Mouse (Mus musculus): ENCODE measurements around the gene Rnf224.

Gene Rnf224

GRCm38 (mm10) chr2:25255284-25255779 lies 18.7 kb upstream of the Rnf224 start, which contains the start of gene Tmem203:
Gene Tmem203 (plus strand): TSS chr2:25255439.
- DNase-seq (ENCODE audit: low spot score) = peak; percentile 96

DNA sequence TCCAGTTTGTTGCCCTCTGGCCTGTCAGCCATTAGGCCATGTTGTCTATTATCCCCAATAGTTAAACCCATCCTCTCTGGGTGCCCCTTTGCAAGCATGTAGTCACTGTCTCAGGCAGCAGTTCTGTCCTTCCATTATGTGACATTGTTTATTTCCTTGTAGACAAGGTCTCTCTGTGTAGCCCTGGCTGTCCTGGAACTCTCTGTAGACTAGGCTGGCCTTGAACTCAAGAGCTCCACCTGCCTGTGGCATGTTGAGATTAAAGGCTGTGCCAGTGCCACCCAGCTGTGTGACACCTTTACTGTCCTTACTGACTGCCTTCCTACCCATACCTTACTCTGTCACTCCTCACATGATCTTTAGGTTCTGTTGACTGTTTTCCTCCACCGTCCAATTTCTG lies 15.7 kb upstream of the Rnf224 start:
- DNase-seq (ENCODE audit: low spot score) = no peak

GRCm38 (mm10) chr2:25246183-25247072 lies 9.8 kb upstream of the Rnf224 start, which contains the start of gene AL732309.1:
Gene AL732309.1 (minus strand): TSS chr2:25246863.
- no peak for DNase-seq (ENCODE audit: low spot score)

- no peak for DNase-seq (ENCODE audit: low spot score)
Observed at GRCm38 (mm10) chr2:25244144-25244543, 7.6 kb upstream of the Rnf224 start.

- DNase-seq (ENCODE audit: low spot score) = no peak
Observed at GRCm38 (mm10) chr2:25243342-25243741, 6.8 kb upstream of the Rnf224 start.

GRCm38 (mm10) chr2:25242101-25242506 lies 5.5 kb upstream of the Rnf224 start, which contains the start of the genes Rnf208 and Cysrt1:
Gene Rnf208 (plus strand): TSS chr2:25242255.
Gene Cysrt1 (minus strand): TSS chr2:25242452.
- DNase-seq (ENCODE audit: low spot score) = peak; percentile 39

GRCm38 (mm10) chr2:25241438-25241775 lies 4.8 kb upstream of the Rnf224 start:
- DNase-seq (ENCODE audit: low spot score) = no peak

- DNase-seq (ENCODE audit: low spot score) = peak; percentile 87
Observed at GRCm38 (mm10) chr2:25240723-25241437, 4.3 kb upstream of the Rnf224 start.

GRCm38 (mm10) chr2:25240310-25240709 lies 3.7 kb upstream of the Rnf224 start:
- DNase-seq (ENCODE audit: low spot score) = no peak

DNA sequence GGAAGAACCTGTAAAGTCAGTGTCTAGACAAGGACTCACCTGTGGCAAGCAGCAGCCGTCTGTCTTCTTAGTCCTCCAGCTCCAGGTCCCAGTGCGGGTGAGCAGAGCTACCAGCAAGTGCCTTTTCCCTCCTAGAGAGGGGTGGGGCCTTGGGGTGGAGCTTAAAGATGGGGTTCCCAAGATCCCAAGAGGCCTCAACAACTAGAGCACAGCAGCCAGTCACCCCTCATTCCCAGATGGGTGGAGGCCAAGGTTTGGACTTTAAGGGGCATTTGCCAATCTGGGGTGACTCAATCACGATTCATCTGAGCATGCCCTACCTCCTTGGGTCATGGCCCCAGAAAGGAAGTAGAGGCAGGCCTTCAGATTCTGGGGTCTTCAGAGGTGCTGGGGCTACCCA lies 3.2 kb upstream of the Rnf224 start:
- DNase-seq (ENCODE audit: low spot score) = no peak

DNA sequence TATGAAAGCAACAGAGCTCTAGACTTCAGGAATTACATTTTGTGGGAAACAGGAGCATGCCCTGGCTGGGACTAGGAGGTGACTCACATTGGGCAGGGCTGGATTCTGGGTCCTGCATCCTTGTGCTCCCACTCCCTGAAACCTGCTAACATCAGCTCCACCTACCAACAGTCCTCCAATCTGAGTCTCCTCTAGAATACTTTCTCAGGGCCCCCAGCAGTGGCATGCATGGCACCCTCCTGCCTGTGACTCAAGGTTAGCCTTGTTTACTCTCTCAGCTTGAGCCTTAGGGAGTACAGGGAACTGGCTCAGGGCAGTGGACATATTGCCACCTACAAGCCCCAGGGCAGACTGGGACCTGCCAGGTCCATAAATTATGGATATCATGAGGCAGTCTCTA lies 1.5 kb upstream of the Rnf224 start:
- no peak for DNase-seq (ENCODE audit: low spot score)

GRCm38 (mm10) chr2:25237522-25237921 lies 935 bp upstream of the Rnf224 start:
- no peak for DNase-seq (ENCODE audit: low spot score)

GRCm38 (mm10) chr2:25234551-25235220 lies 1.9 kb downstream of the Rnf224 start:
- DNase-seq (ENCODE audit: low spot score) = no peak

DNA sequence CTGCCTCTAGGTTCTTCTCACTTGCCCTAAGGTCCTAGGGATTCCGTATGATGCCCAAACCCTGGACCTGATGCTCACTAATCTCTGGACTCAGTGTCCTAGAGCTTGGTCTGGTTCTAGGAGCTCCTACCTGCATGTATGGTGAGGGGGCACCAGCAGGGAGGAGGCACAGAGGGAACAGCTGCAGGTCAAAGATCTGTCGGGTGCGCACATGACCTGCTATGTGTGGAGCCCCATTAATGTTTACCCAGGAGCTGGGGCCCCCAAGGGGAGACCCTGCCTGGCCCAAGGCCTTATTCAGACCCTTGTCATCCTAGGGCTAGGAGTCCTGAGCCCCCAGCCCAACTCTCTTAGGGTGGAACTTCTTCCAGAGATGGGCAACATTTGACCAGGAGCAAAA lies 2.5 kb downstream of the Rnf224 start, which contains the start of gene Slc34a3:
Slc34a3 (minus strand) TSS at position 315 of the 400 bp plus-strand sequence.
- DNase-seq (ENCODE audit: low spot score) = no peak

GRCm38 (mm10) chr2:25233421-25233820 lies 3.2 kb downstream of the Rnf224 start:
- no peak for DNase-seq (ENCODE audit: low spot score)

- DNase-seq (ENCODE audit: low spot score) = no peak
Observed at GRCm38 (mm10) chr2:25231038-25231437, 5.5 kb downstream of the Rnf224 start.

DNA sequence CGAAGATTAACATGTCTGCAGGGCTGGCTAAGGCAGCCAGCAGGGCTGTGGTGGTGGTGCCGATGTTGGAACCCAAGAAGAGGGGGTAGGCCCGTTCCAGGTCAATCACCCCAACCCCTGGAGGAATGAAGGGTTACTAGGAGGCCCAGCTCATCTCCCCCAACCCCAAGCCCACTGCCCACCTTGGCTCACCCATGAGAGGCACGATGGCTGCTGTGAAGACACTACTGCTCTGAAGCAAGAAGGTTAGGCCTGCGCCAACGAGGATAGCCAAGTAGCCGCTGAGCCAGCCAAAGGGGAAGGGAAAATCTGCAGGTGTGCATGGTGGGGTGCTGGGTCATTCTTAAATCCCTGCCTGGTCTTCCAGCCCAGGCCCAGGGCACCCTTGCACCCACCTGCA lies 6.0 kb downstream of the Rnf224 start:
- no peak for DNase-seq (ENCODE audit: low spot score)

DNA sequence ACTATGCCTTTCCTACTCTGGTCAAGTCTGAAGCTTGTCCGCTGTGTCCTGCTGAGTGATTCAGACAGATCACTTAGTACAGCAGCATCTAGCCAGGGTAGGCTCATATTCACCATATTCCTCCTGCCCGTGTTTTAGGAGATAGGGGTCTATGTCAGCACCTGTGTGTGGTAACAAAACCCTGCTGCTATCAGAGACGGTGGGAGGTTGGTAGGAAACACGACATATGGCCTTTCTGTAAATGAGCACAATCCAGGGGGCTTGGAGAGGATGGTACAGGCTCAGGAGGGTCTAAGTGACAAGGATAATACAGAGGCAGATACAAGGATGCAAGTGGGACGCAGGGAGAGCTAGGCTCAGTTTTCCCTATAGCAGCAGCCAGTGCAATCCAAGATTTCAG lies 7.0 kb downstream of the Rnf224 start:
- DNase-seq (ENCODE audit: low spot score) = no peak

DNA sequence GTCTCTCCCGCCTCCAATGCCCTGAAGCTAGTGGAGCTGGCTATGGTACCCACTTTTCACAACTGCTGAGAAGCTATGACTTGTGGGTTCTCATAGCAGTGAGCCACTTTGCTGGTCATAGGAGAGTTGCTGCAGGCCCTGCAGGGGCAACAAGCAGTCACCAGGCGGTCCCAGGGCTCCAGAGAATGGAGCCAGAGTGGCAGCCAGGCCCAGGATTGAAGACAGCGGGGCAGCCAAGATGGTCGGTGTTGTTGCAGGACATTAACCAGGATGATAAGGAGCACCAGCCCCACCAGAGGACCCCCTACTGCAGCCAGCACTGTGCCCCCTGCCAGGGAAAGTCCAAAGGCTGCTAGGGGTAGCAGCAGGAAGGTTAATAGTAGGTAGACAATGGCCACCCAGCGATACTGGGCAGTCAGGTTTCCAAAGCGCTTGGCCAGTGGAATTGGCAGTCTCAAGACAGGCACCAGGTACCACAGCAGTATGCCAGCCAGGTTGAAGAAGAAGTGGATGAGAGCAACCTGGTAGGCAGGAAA lies 7.5 kb downstream of the Rnf224 start:
- DNase-seq (ENCODE audit: low spot score) = no peak

- DNase-seq (ENCODE audit: low spot score) = peak; percentile 92
Observed at GRCm38 (mm10) chr2:25228431-25228889, 8.1 kb downstream of the Rnf224 start.

DNA sequence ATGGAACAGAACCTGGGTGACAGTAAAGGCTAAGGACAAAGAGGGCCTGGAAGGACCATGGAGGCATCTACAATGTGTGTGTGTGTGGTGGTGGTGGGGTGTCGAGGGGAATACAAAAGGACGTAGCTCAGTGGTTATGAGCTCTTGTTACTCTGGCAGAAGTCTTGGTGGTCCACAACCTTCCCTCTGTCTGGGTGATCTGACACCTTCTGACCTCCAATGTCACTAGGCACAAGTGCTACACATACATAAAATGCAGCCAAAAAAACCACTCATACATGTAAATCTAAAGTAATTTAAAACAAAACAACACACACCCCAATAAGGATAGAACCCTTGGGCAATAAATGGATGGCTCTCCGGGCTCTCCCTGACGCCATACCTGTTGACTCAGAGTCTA lies 9.2 kb downstream of the Rnf224 start:
- DNase-seq (ENCODE audit: low spot score) = no peak

DNA sequence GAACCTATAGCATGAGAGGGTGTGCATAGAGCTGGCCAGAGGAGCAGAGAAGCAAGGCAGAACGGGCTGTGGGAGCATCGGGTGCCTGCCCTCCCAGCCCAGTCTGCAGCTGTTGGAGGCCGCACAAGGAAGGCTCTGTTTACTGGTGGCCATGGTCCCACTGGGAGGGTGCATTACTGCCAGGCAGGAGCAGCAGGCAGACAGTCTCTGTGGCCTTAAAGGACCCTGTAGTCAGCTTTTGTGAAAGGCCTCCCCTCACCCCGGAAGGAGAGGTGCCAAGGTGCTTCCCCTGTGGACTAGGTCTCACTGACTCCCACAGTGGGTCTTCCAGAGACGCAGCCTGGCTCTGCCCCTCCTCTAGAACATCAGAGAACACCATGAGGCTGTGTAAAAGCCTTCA lies 9.7 kb downstream of the Rnf224 start:
- no peak for DNase-seq (ENCODE audit: low spot score)
